ENCODE assay signal across 19 mouse cellular contexts in the genomic region with DNA sequence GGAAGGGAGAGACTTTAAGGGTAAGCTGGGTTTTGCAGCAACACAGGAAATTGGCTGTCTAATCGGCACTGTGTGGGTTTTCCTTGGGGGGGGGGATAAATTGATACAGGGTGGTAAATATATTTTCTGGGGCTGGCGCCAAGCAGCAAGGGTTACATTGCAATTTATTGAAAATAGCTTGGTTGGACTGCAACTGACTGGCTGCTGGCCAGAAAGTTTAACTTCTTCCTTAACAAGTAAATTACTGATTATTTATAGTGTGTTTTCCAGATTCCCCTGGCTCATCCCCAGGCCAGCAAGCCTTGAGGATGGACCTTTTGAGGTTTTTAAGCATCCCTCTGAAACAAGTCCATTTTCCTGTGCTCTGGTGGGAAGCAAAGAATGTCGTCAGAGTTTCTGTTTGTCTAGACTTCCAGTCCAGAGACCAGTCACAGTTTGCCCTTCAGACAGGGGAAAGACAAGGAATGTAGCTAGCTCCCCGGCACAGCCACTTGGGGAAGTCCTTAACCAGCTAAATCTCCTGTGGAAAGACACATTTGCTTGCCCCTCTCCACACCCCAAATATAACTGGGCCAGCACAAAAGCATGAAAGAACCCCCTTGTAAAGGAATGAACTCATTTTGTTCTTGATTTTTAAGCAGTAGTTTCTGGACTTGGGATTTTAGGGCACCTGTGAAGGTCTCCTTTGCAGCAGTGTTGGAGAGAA. TPM values are rescaled to one million over a fixed set of nuclear protein-coding genes. Genes with fewer than 3 reads are reported as not detected.
DNase-seq lines count a peak whose midpoint lies in the region; ATAC-seq and TF ChIP-seq lines count a peak whose summit lies in the region.
"Had no signal": no experiment of that assay in that cellular context is flagged by ENCODE, and none has a peak within 500 bp of the region (broad histone marks: within the 10 kb centered on the region; RNA-seq: fewer than 3 reads in every experiment).

No protein-coding gene starts in this region.

- no peak overlapping the region for H3K4me3 ChIP-seq in hindbrain, embryonic 11.5 days (ENCODE audit: low read depth, low read length)
- H3K4me3 ChIP-seq in hindbrain, postnatal 0 days (ENCODE audit: low read length): no peak overlapping the region
- H3K4me3 ChIP-seq in midbrain, embryonic 14.5 days (replicated peaks; ENCODE audit: low read depth, low read length): peak overlapping the region; percentile 3

- H3K4me1 ChIP-seq in hindbrain, embryonic 11.5 days (replicated peaks; ENCODE audit: control insufficient read depth, insufficient read depth, low read length): no peaks in the 10 kb centered on the region; the same call in 1 of the 2 replicates
- H3K4me1 ChIP-seq in hindbrain, postnatal 0 days (ENCODE audit: insufficient read depth, low read length): no peaks in the 10 kb centered on the region
- peaks cover 7% of the 10 kb centered on the region; the same call in 1 of the 2 replicates for H3K4me1 ChIP-seq in midbrain, embryonic 14.5 days (ENCODE audit: control insufficient read depth, insufficient read depth, low read length)

- H3K4me2 ChIP-seq in hindbrain, embryonic 11.5 days (replicated peaks; ENCODE audit: low read depth, low read length): no peak overlapping the region
- H3K4me2 ChIP-seq in hindbrain, postnatal 0 days (ENCODE audit: low read depth, low read length): no peak overlapping the region
- H3K4me2 ChIP-seq in midbrain, embryonic 14.5 days (ENCODE audit: low read length): peak overlapping the region; percentile 56

- H3K9ac ChIP-seq in hindbrain, embryonic 11.5 days (ENCODE audit: low read depth, low read length): no peak overlapping the region
- no peak overlapping the region for H3K9ac ChIP-seq in hindbrain, postnatal 0 days (replicated peaks; ENCODE audit: low read length)
- H3K9ac ChIP-seq in midbrain, embryonic 14.5 days (replicated peaks; ENCODE audit: low read length): no peak overlapping the region
- H3K9ac ChIP-seq: liver, embryonic 14.5 days had no signal

- 10% methylated on average over 4 of the region's 4 CpGs for WGBS in hindbrain, embryonic 11.5 days
- 17% methylated on average over 4 of the region's 4 CpGs for WGBS in hindbrain, postnatal 0 days
- 14% methylated on average over 4 of the region's 4 CpGs for WGBS in midbrain, embryonic 14.5 days

- no peaks in the 10 kb centered on the region for H3K36me3 ChIP-seq in hindbrain, embryonic 11.5 days (ENCODE audit: control insufficient read depth, insufficient read depth, low read length)
- H3K36me3 ChIP-seq in hindbrain, postnatal 0 days (ENCODE audit: insufficient read depth, low read length): no peaks in the 10 kb centered on the region
- H3K36me3 ChIP-seq in midbrain, embryonic 14.5 days (ENCODE audit: control insufficient read depth, insufficient read depth, low read length): no peaks in the 10 kb centered on the region

- H3K9me3 ChIP-seq in hindbrain, embryonic 11.5 days (ENCODE audit: control insufficient read depth, low read length): no peaks in the 10 kb centered on the region
- H3K9me3 ChIP-seq in hindbrain, postnatal 0 days (ENCODE audit: low read length): no peaks in the 10 kb centered on the region
- H3K9me3 ChIP-seq in midbrain, embryonic 14.5 days (ENCODE audit: control insufficient read depth, low read length): no peaks in the 10 kb centered on the region

- peaks cover 82% of the 10 kb centered on the region for H3K27me3 ChIP-seq in hindbrain, embryonic 11.5 days (ENCODE audit: control insufficient read depth, insufficient read depth, low read length)
- peaks cover 56% of the 10 kb centered on the region for H3K27me3 ChIP-seq in hindbrain, postnatal 0 days (ENCODE audit: insufficient read depth, low read length)
- H3K27me3 ChIP-seq in midbrain, embryonic 14.5 days (ENCODE audit: control insufficient read depth, insufficient read depth, low read length): peaks cover 78% of the 10 kb centered on the region
- H3K27me3 ChIP-seq: CH12.LX had no signal

- DNase-seq in cerebellum, adult 18-20 months: peak; percentile 20 to 38
- DNase-seq in cerebellum, postnatal 4 days (ENCODE audit: low spot score in 2 of 2): no peak
- peak; percentile 48 for DNase-seq in hindbrain, embryonic 11.5 days (ENCODE audit: low spot score)
- DNase-seq in hindbrain, postnatal 0 days (ENCODE audit: low spot score): no peak
- peak; percentile 37 to 48 for DNase-seq in cerebellum, postnatal 14 days
- DNase-seq in midbrain, embryonic 14.5 days: no peak
- DNase-seq in lung, adult 18-20 months: no peak
- no peak for DNase-seq in thymus, postnatal 36 days
- DNase-seq: gastrocnemius, postnatal 14 days; kidney, adult 9 months; left cerebral cortex, postnatal 4 days had no signal

- no peak for ATAC-seq in hindbrain, embryonic 11.5 days (ENCODE audit: low FRiP score)
- no peak for ATAC-seq in hindbrain, postnatal 0 days
- no peak for ATAC-seq in midbrain, embryonic 14.5 days (ENCODE audit: low FRiP score, low TSS enrichment)

- no peak for TF ChIP-seq CTCF in hindbrain, postnatal 0 days (IDR thresholded peaks at IDR 0.05; ENCODE audit: low read depth)

- no peak overlapping the region for H3K27ac ChIP-seq in hindbrain, embryonic 11.5 days (ENCODE audit: low read depth, low read length)
- no peak overlapping the region for H3K27ac ChIP-seq in hindbrain, postnatal 0 days
- no peak overlapping the region for H3K27ac ChIP-seq in midbrain, embryonic 14.5 days (replicated peaks; ENCODE audit: low read depth, low read length)
- H3K27ac ChIP-seq: liver, embryonic 14.5 days; macrophage had no signal

RNA-seq across cellular contexts. Expression of gene Barhl2, which starts 8.1 kb away (rescaled TPM):
- 2.0 and 3.3 TPM in 2 replicates for polyA plus RNA-seq in hindbrain, embryonic 11.5 days (2014; fragmentation: Nextera tagmentation; extraction: Ambion mirVana)
- total RNA-seq in hindbrain, postnatal 0 days (2014; rRNA removed): 11.4 and 14.9 TPM in 2 replicates
- 1.6 and 2.1 TPM in 2 replicates for polyA plus RNA-seq in hindbrain, postnatal 0 days (2015; fragmentation: Nextera tagmentation; extraction: Ambion mirVana)
- polyA plus RNA-seq in midbrain, embryonic 14.5 days (2014; fragmentation: Nextera tagmentation; extraction: Ambion mirVana): 12.2 and 14.4 TPM in 2 replicates
- total RNA-seq: adrenal gland, postnatal 4 days; CH12.LX; gastrocnemius, postnatal 14 days; heart, postnatal 25 days had no signal
- polyA plus RNA-seq: large intestine, adult 2 months; macrophage; small intestine, adult 2 months; thymus, postnatal 0 days had no signal

Comparison
In these comparisons a context has a peak if more than half of its experiments do, and no peak if none do; other contexts are left out.
1. DNase-seq: peak in cerebellum, adult 18-20 months (2 of 2), hindbrain, embryonic 11.5 days (single experiment) and cerebellum, postnatal 14 days (2 of 2); none in cerebellum, postnatal 4 days (0 of 2), hindbrain, postnatal 0 days (single experiment), midbrain, embryonic 14.5 days (single experiment), lung, adult 18-20 months (0 of 2) and thymus, postnatal 36 days (0 of 2).